ENCODE assay signal across 24 mouse cellular contexts in the genomic region with DNA sequence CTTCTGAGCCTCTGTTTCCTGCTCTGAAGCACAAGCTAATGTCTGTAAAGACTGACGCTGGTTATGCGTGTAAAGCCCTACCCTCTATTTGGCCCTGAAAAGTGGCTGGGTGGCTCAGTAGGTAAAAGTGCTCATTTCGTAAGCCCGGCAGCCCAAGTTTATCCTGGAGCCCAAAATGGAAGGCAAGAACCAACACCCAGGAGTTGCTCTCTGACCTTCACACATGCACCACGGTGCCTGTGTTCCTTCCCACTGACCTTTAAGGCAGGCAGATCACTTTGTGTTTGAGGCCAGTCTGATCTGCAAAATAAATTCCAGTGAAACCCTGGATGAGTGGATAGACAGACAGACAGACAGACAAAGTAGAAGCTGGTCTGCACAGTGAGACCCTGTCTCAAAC. TPM values are rescaled to one million over a fixed set of nuclear protein-coding genes. Genes with fewer than 3 reads are reported as not detected.
A peak's percentile ranks its signal among the peaks of the same experiment; 100 is the strongest.
DNase-seq lines count a peak whose midpoint lies in the region; ATAC-seq and TF ChIP-seq lines count a peak whose summit lies in the region.
"Had no signal": no experiment of that assay in that cellular context is flagged by ENCODE, and none has a peak within 500 bp of the region (broad histone marks: within the 10 kb centered on the region; RNA-seq: fewer than 3 reads in every experiment).

No protein-coding gene starts in this region.

- no peak for ATAC-seq in lung, embryonic 14.5 days (ENCODE audit: insufficient read depth)
- no peak for ATAC-seq in stomach, embryonic 16.5 days (ENCODE audit: insufficient read depth, low FRiP score)
- no peak for ATAC-seq in megakaryocyte progenitor cell, adult 5-6 weeks (replicated peaks; ENCODE audit: poor library complexity)
- ATAC-seq: forebrain, embryonic 13.5 days; midbrain, embryonic 13.5 days had no signal

- no peak for TF ChIP-seq CTCF in lung, embryonic 14.5 days (IDR thresholded peaks at IDR 0.05; ENCODE audit: low read depth)
- TF ChIP-seq CTCF in bone marrow, adult 2 months (IDR thresholded peaks at IDR 0.05; ENCODE audit: control insufficient read depth, insufficient read depth, low read length) = no peak

- H3K9me3 ChIP-seq in lung, embryonic 14.5 days (ENCODE audit: low read depth, low read length) = no peaks in the 10 kb centered on the region
- no peaks in the 10 kb centered on the region for H3K9me3 ChIP-seq in stomach, embryonic 16.5 days (replicated peaks; ENCODE audit: control insufficient read depth, low read length)
- H3K9me3 ChIP-seq: forebrain, embryonic 13.5 days; heart, embryonic 15.5 days; hindbrain, embryonic 13.5 days; megakaryocyte, embryonic 14.5 days; midbrain, embryonic 13.5 days had no signal

- no peak for TF ChIP-seq POLR2A in bone marrow, adult 2 months (IDR thresholded peaks at IDR 0.05; ENCODE audit: borderline replicate concordance, control insufficient read depth, low read depth, low read length)

- H3K27me3 ChIP-seq in lung, embryonic 14.5 days (ENCODE audit: insufficient read depth, low read length) = peaks cover 5% of the 10 kb centered on the region; the same call in 1 of the 2 replicates
- no peaks in the 10 kb centered on the region for H3K27me3 ChIP-seq in stomach, embryonic 16.5 days (ENCODE audit: control insufficient read depth, insufficient read depth, low read length)
- H3K27me3 ChIP-seq: megakaryocyte, embryonic 14.5 days had no signal

- no peak overlapping the region for H3K4me3 ChIP-seq in lung, embryonic 14.5 days (ENCODE audit: low read depth, low read length)
- no peak overlapping the region for H3K4me3 ChIP-seq in bone marrow, adult 2 months (replicated peaks; ENCODE audit: control insufficient read depth, low read depth, low read length)
- no peak overlapping the region for H3K4me3 ChIP-seq in stomach, embryonic 16.5 days (replicated peaks; ENCODE audit: low read length)
- H3K4me3 ChIP-seq: forebrain, embryonic 13.5 days; heart, embryonic 15.5 days; hindbrain, embryonic 13.5 days; megakaryocyte, embryonic 14.5 days; midbrain, embryonic 13.5 days had no signal

- H3K9ac ChIP-seq in lung, embryonic 14.5 days = no peak overlapping the region; the same call in 1 of the 2 replicates
- H3K9ac ChIP-seq in stomach, embryonic 16.5 days (ENCODE audit: low read length) = peak overlapping the region; percentile 40; the same call in 1 of the 2 replicates
- H3K9ac ChIP-seq: forebrain, embryonic 13.5 days; heart, embryonic 15.5 days; hindbrain, embryonic 13.5 days; midbrain, embryonic 13.5 days had no signal

- no peak overlapping the region; the same call in 1 of the 2 replicates for H3K4me2 ChIP-seq in lung, embryonic 14.5 days
- H3K4me2 ChIP-seq in stomach, embryonic 16.5 days (ENCODE audit: low read depth, low read length) = no peak overlapping the region
- H3K4me2 ChIP-seq: forebrain, embryonic 13.5 days; heart, embryonic 15.5 days; hindbrain, embryonic 13.5 days; liver, embryonic 11.5 days; midbrain, embryonic 13.5 days had no signal

- H3K4me1 ChIP-seq in lung, embryonic 14.5 days (ENCODE audit: insufficient read depth) = peaks cover 12% of the 10 kb centered on the region; the same call in 1 of the 2 replicates
- H3K4me1 ChIP-seq in bone marrow, adult 2 months (ENCODE audit: control insufficient read depth, insufficient read depth, low read length) = peaks cover 3% of the 10 kb centered on the region
- peaks cover 5% of the 10 kb centered on the region for H3K4me1 ChIP-seq in stomach, embryonic 16.5 days (ENCODE audit: control insufficient read depth, insufficient read depth, low read length)
- H3K4me1 ChIP-seq: forebrain, embryonic 13.5 days; hindbrain, embryonic 13.5 days; midbrain, embryonic 13.5 days had no signal

- DNase-seq in kidney, adult 18-20 months = peak; percentile 44
- DNase-seq in kidney, postnatal 10 days = no peak
- no peak for DNase-seq in lung, embryonic 14.5 days
- no peak for DNase-seq in lung, adult 18-20 months
- DNase-seq: adrenal gland, postnatal 36 days; cerebellum, adult 2 months; cerebellum, postnatal 36 days; embryo, embryonic 11 days; heart, postnatal 36 days; thymus, postnatal 14 days had no signal

- peaks cover 56% of the 10 kb centered on the region for H3K36me3 ChIP-seq in lung, embryonic 14.5 days (ENCODE audit: insufficient read depth)
- peaks cover 6% of the 10 kb centered on the region for H3K36me3 ChIP-seq in stomach, embryonic 16.5 days (ENCODE audit: control insufficient read depth, insufficient read depth, low read length)

- WGBS in lung, embryonic 14.5 days = 80% methylated on average over 5 of the region's 5 CpGs
- WGBS in bone marrow, adult 2 months = 89% methylated on average over 5 of the region's 5 CpGs
- 70% methylated on average over 5 of the region's 5 CpGs for WGBS in stomach, embryonic 16.5 days

- H3K27ac ChIP-seq in lung, embryonic 14.5 days (ENCODE audit: low read depth) = peak overlapping the region; percentile 71; the same call in 1 of the 2 replicates
- H3K27ac ChIP-seq in bone marrow, adult 2 months (ENCODE audit: control insufficient read depth, insufficient read depth, low read depth, low read length, poor library complexity) = peak overlapping the region; percentile 43; the same call in 1 of the 2 replicates
- peak overlapping the region; percentile 79 for H3K27ac ChIP-seq in stomach, embryonic 16.5 days (ENCODE audit: low read length)
- H3K27ac ChIP-seq: forebrain, embryonic 13.5 days; heart, embryonic 15.5 days; hindbrain, embryonic 13.5 days; midbrain, embryonic 13.5 days had no signal

RNA-seq across cellular contexts. Expression of a gene that starts 6.2 kb away (rescaled TPM):
- polyA plus RNA-seq in lung, embryonic 14.5 days (2014; fragmentation: Nextera tagmentation; extraction: Ambion mirVana) = 48.8 and 51.7 TPM in 2 replicates
- polyA plus RNA-seq in bone marrow, adult 2 months (2011; ENCODE audit: insufficient read depth, insufficient read length, low replicate concordance, missing spikeins) = 1.8 TPM in 1 of 2 replicates, not detected in the other
- 63.8 and 78.8 TPM in 2 replicates for polyA plus RNA-seq in stomach, embryonic 16.5 days (2015; fragmentation: Nextera tagmentation; extraction: Ambion mirVana)
- total RNA-seq in megakaryocyte progenitor cell, adult 5-6 weeks (2015) = not detected in 2 replicates
- total RNA-seq in megakaryocyte progenitor cell, adult 5-6 weeks (2017) = not detected in 2 replicates
- total RNA-seq: adrenal gland, postnatal 36 days; gastrocnemius, adult 18-20 months; gastrocnemius, postnatal 4 days; heart, adult 8-10 months; heart, postnatal 36 days; monocyte, adult 5-6 weeks had no signal
- polyA plus RNA-seq: CD4-positive, CD25-positive, alpha-beta regulatory T cell, adult 4 months had no signal

RNA-seq across cellular contexts. Expression of a gene that starts 11.4 kb away (rescaled TPM):
- 39.5 and 42.8 TPM in 2 replicates for polyA plus RNA-seq in lung, embryonic 14.5 days (2014; fragmentation: Nextera tagmentation; extraction: Ambion mirVana)
- 14.5 and 15.7 TPM in 2 replicates for polyA plus RNA-seq in bone marrow, adult 2 months (2011; ENCODE audit: insufficient read depth, insufficient read length, low replicate concordance, missing spikeins)
- polyA plus RNA-seq in stomach, embryonic 16.5 days (2015; fragmentation: Nextera tagmentation; extraction: Ambion mirVana) = 27.6 and 29.2 TPM in 2 replicates
- 18.1 and 30.6 TPM in 2 replicates for total RNA-seq in megakaryocyte progenitor cell, adult 5-6 weeks (2015)
- 23.7 and 30.4 TPM in 2 replicates for total RNA-seq in megakaryocyte progenitor cell, adult 5-6 weeks (2017)

RNA-seq across cellular contexts. Expression of a gene that starts 19.8 kb away (rescaled TPM):
- polyA plus RNA-seq in lung, embryonic 14.5 days (2014; fragmentation: Nextera tagmentation; extraction: Ambion mirVana) = 152 and 169 TPM in 2 replicates
- polyA plus RNA-seq in bone marrow, adult 2 months (2011; ENCODE audit: insufficient read depth, insufficient read length, low replicate concordance, missing spikeins) = 42.4 and 66.8 TPM in 2 replicates
- 134 and 148 TPM in 2 replicates for polyA plus RNA-seq in stomach, embryonic 16.5 days (2015; fragmentation: Nextera tagmentation; extraction: Ambion mirVana)
- 68.3 and 75.7 TPM in 2 replicates for total RNA-seq in megakaryocyte progenitor cell, adult 5-6 weeks (2015)
- 42.5 and 49.9 TPM in 2 replicates for total RNA-seq in megakaryocyte progenitor cell, adult 5-6 weeks (2017)

RNA-seq across cellular contexts. Expression of a gene that starts 22.8 kb away (rescaled TPM):
- polyA plus RNA-seq in lung, embryonic 14.5 days (2014; fragmentation: Nextera tagmentation; extraction: Ambion mirVana) = 9.2 and 9.7 TPM in 2 replicates
- polyA plus RNA-seq in bone marrow, adult 2 months (2011; ENCODE audit: insufficient read depth, insufficient read length, low replicate concordance, missing spikeins) = 1.3 and 4.3 TPM in 2 replicates
- polyA plus RNA-seq in stomach, embryonic 16.5 days (2015; fragmentation: Nextera tagmentation; extraction: Ambion mirVana) = 10.7 and 11.7 TPM in 2 replicates
- 1.5 and 2.3 TPM in 2 replicates for total RNA-seq in megakaryocyte progenitor cell, adult 5-6 weeks (2015)
- total RNA-seq in megakaryocyte progenitor cell, adult 5-6 weeks (2017) = 0.75 and 7.2 TPM in 2 replicates
- total RNA-seq: monocyte, adult 5-6 weeks had no signal

RNA-seq across cellular contexts. Expression of a gene that starts 28.3 kb away (rescaled TPM):
- polyA plus RNA-seq in lung, embryonic 14.5 days (2014; fragmentation: Nextera tagmentation; extraction: Ambion mirVana) = 127 and 129 TPM in 2 replicates
- polyA plus RNA-seq in bone marrow, adult 2 months (2011; ENCODE audit: insufficient read depth, insufficient read length, low replicate concordance, missing spikeins) = 15.1 and 22.3 TPM in 2 replicates
- 179 and 184 TPM in 2 replicates for polyA plus RNA-seq in stomach, embryonic 16.5 days (2015; fragmentation: Nextera tagmentation; extraction: Ambion mirVana)
- total RNA-seq in megakaryocyte progenitor cell, adult 5-6 weeks (2015) = 125 and 145 TPM in 2 replicates
- total RNA-seq in megakaryocyte progenitor cell, adult 5-6 weeks (2017) = 30.7 and 39.6 TPM in 2 replicates

Comparison
In these comparisons a context has a peak if more than half of its experiments do, and no peak if none do; other contexts are left out.
1. RNA of a gene that starts 6.2 kb away (polyA plus RNA-seq): 63.8 to 78.8 TPM in stomach, embryonic 16.5 days and 48.8 to 51.7 TPM in lung, embryonic 14.5 days; 1.8 TPM in bone marrow, adult 2 months; every median in the first group is over 10 times any median in the second.
2. Peak in every context shown above with its lines, with median percentiles within 50 percentile points of each other: H3K27ac ChIP-seq.